ENCODE assay signal across 9 mouse cellular contexts in the genomic region with DNA sequence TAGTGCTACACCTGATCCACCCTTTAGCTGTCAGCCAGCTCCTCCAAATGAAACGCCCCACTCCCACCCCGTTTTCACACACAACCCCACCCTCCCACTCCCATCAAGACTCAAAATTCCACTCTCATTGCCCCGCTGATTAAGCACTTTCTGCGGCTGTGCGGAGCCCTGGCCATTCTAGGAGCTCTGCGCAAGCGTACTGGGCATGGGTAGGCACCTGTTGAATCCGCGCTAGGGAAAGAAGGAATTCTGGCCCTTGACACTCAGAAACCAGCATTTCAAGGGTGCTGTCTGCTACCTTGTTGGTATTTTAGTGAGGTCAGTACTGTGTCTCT. TPM values are rescaled to one million over a fixed set of nuclear protein-coding genes. Genes with fewer than 3 reads are reported as not detected.
DNase-seq lines count a peak whose midpoint lies in the region; ATAC-seq and TF ChIP-seq lines count a peak whose summit lies in the region.
"Had no signal": no experiment of that assay in that cellular context is flagged by ENCODE, and none has a peak within 500 bp of the region (broad histone marks: within the 10 kb centered on the region; RNA-seq: fewer than 3 reads in every experiment).

No protein-coding gene starts in this region.

- no peaks in the 10 kb centered on the region for H3K4me1 ChIP-seq in lung, adult 2 months (ENCODE audit: control insufficient read depth, insufficient read depth, low read length)
- H3K4me1 ChIP-seq in embryonic fibroblast, embryonic 13.5 days (ENCODE audit: control insufficient read depth, insufficient read depth, low read length): no peaks in the 10 kb centered on the region
- 0 out of 2 replicates have a peak, but pooled peaks cover 2% of the 10 kb centered on the region for H3K4me1 ChIP-seq in intestine, postnatal 0 days (replicated peaks; ENCODE audit: control insufficient read depth, insufficient read depth, low read length)
- H3K4me1 ChIP-seq in neural tube, embryonic 13.5 days (replicated peaks): peaks cover 14% of the 10 kb centered on the region

- no peak for TF ChIP-seq POLR2A in lung, adult 2 months (IDR thresholded peaks at IDR 0.05; ENCODE audit: borderline replicate concordance, extremely low read depth, low read depth, low read length)
- no peak for TF ChIP-seq POLR2A in embryonic fibroblast, embryonic 13.5 days (IDR thresholded peaks at IDR 0.05; ENCODE audit: low read depth, low read length)

- no peaks in the 10 kb centered on the region for H3K36me3 ChIP-seq in intestine, postnatal 0 days (ENCODE audit: control insufficient read depth, insufficient read depth)
- no peaks in the 10 kb centered on the region for H3K36me3 ChIP-seq in neural tube, embryonic 13.5 days

- no peak for TF ChIP-seq CTCF in lung, adult 2 months (IDR thresholded peaks at IDR 0.05; ENCODE audit: insufficient read depth, low read length)
- no peak for TF ChIP-seq CTCF in embryonic fibroblast, embryonic 13.5 days (IDR thresholded peaks at IDR 0.05; ENCODE audit: borderline replicate concordance, insufficient read depth, low read length)
- TF ChIP-seq CTCF in intestine, postnatal 0 days (IDR thresholded peaks at IDR 0.05; ENCODE audit: low read depth): no peak

- 2% methylated on average over 9 of the region's 9 CpGs for WGBS in lung, adult 2 months
- WGBS in intestine, postnatal 0 days: 2% methylated on average over 9 of the region's 9 CpGs
- WGBS in neural tube, embryonic 13.5 days: under 1% methylated on average over 9 of the region's 9 CpGs

- H3K27me3 ChIP-seq in intestine, postnatal 0 days (replicated peaks; ENCODE audit: control insufficient read depth, insufficient read depth, low read length): no peaks in the 10 kb centered on the region
- 0 out of 2 replicates have a peak, but pooled peaks cover 4% of the 10 kb centered on the region for H3K27me3 ChIP-seq in neural tube, embryonic 13.5 days

- ATAC-seq in intestine, postnatal 0 days: no peak
- no peak; the same call in 1 of the 2 replicates for ATAC-seq in neural tube, embryonic 13.5 days (ENCODE audit: low read depth)
- ATAC-seq in CD4-positive, CD25-positive, alpha-beta regulatory T cell, adult 4 months: no peak

- no peak for DNase-seq in lung, adult 2 months
- no peak for DNase-seq in lung, postnatal 4 days
- no peak for DNase-seq in layer of hippocampus, postnatal 14 days (ENCODE audit: low spot score in 2 of 2)
- no peak for DNase-seq in T-cell, adult 2 months (ENCODE audit: low spot score)

- no peak overlapping the region for H3K27ac ChIP-seq in embryonic fibroblast, embryonic 13.5 days (ENCODE audit: insufficient read depth, low read length)
- peak overlapping the region; percentile 68 for H3K27ac ChIP-seq in intestine, postnatal 0 days (ENCODE audit: low read depth, low read length)
- no peak overlapping the region for H3K27ac ChIP-seq in neural tube, embryonic 13.5 days (replicated peaks)

- no peaks in the 10 kb centered on the region for H3K9me3 ChIP-seq in intestine, postnatal 0 days (ENCODE audit: control insufficient read depth)
- no peaks in the 10 kb centered on the region for H3K9me3 ChIP-seq in neural tube, embryonic 13.5 days

- 0 out of 2 replicates have a peak overlapping the region, but pooled peaks have one; percentile 31 for H3K9ac ChIP-seq in intestine, postnatal 0 days (ENCODE audit: low read depth, low read length)
- peak overlapping the region; percentile 79; the same call in 1 of the 2 replicates for H3K9ac ChIP-seq in neural tube, embryonic 13.5 days

- peak overlapping the region; percentile 78 for H3K4me2 ChIP-seq in intestine, postnatal 0 days (replicated peaks; ENCODE audit: low read depth)
- peak overlapping the region; percentile 64 for H3K4me2 ChIP-seq in neural tube, embryonic 13.5 days

- H3K4me3 ChIP-seq in lung, adult 2 months (replicated peaks; ENCODE audit: extremely low read depth, low read depth, low read length): peak overlapping the region; percentile 58
- peak overlapping the region; percentile 37 for H3K4me3 ChIP-seq in embryonic fibroblast, embryonic 13.5 days (ENCODE audit: insufficient read depth, low read length)
- H3K4me3 ChIP-seq in intestine, postnatal 0 days (ENCODE audit: low read depth, low read length): peak overlapping the region; percentile 72
- peak overlapping the region; percentile 72 for H3K4me3 ChIP-seq in neural tube, embryonic 13.5 days

RNA-seq across cellular contexts. Expression of a gene that starts 0.4 kb away (rescaled TPM):
- polyA plus RNA-seq in lung, adult 2 months (2012; rRNA removed): 1.8 and 4.0 TPM in 2 replicates
- polyA plus RNA-seq in embryonic fibroblast, embryonic 13.5 days (2011; ENCODE audit: insufficient read length, low read depth, missing spikeins): 5.1 and 5.2 TPM in 2 replicates
- polyA plus RNA-seq in intestine, postnatal 0 days (2015; fragmentation: Nextera tagmentation; extraction: Ambion mirVana): 9.7 and 10.8 TPM in 2 replicates
- polyA plus RNA-seq in neural tube, embryonic 13.5 days (2015; fragmentation: Nextera tagmentation; extraction: Ambion mirVana): 26.5 and 26.6 TPM in 2 replicates
- total RNA-seq in layer of hippocampus, postnatal 14 days (2021): 10 to 100 TPM; 28.2 to 29.2 TPM
- 1 to 10 TPM in 1 of 2 experiments, under 1 TPM in 1; 0.44 to 1.3 TPM for polyA plus RNA-seq in CD4-positive, CD25-positive, alpha-beta regulatory T cell, adult 4 months (2017; shearing (Covaris generic))

RNA-seq across cellular contexts. Expression of a gene that starts 9.3 kb away (rescaled TPM):
- polyA plus RNA-seq in lung, adult 2 months (2012; rRNA removed): not detected in 2 replicates
- polyA plus RNA-seq in embryonic fibroblast, embryonic 13.5 days (2011; ENCODE audit: insufficient read length, low read depth, missing spikeins): not detected in 2 replicates
- polyA plus RNA-seq in intestine, postnatal 0 days (2015; fragmentation: Nextera tagmentation; extraction: Ambion mirVana): not detected in 2 replicates
- polyA plus RNA-seq in neural tube, embryonic 13.5 days (2015; fragmentation: Nextera tagmentation; extraction: Ambion mirVana): not detected in 2 replicates
- total RNA-seq in layer of hippocampus, postnatal 14 days (2021): not detected
- polyA plus RNA-seq in CD4-positive, CD25-positive, alpha-beta regulatory T cell, adult 4 months (2017; shearing (Covaris generic)): not detected
- total RNA-seq: left cerebral cortex, postnatal 25 days had no signal
